ENCODE assay signal across 25 mouse cellular contexts in the genomic region with DNA sequence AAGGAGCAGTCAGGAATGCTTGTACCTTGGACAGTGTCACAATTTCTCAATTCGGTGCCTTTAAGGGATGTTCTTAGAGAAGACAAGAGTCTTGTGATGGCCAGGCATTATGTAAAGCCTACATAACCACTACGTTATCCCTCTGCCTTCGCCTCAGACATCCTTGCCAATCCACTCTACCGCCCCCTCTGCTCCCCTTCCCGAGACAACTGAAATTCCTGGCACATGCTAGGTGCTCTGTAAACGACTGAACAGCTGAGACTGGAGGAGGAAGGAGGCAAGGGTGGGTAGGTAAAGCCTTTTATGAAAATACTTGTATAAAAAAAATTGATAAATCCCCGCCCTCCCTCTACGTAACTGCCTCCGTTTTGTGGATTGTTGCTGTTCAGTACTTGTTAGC. TPM values are rescaled to one million over a fixed set of nuclear protein-coding genes. Genes with fewer than 3 reads are reported as not detected.
DNase-seq lines count a peak whose midpoint lies in the region; TF ChIP-seq lines count a peak whose summit lies in the region.
"Had no signal": no experiment of that assay in that cellular context is flagged by ENCODE, and none has a peak within 500 bp of the region (broad histone marks: within the 10 kb centered on the region; RNA-seq: fewer than 3 reads in every experiment).

No protein-coding gene starts in this region.

- no peak for TF ChIP-seq CTCF in left cerebral cortex, adult 2 months (IDR thresholded peaks at IDR 0.05)

- intact Hi-C loops in left cerebral cortex, adult 2 months (cut with DNase I): no loop called here
- intact Hi-C loops in left cerebral cortex, postnatal 4 days (cut with DNase I): no loop called here

- no peaks in the 10 kb centered on the region for H3K9me3 ChIP-seq in embryonic facial prominence, embryonic 10.5 days
- H3K9me3 ChIP-seq: embryonic facial prominence, embryonic 13.5 days; hindbrain, embryonic 12.5 days; kidney, embryonic 15.5 days; liver, embryonic 15.5 days; lung, embryonic 15.5 days; midbrain, embryonic 15.5 days; neural tube, embryonic 12.5 days had no signal

- H3K27me3 ChIP-seq in embryonic facial prominence, embryonic 10.5 days (replicated peaks; ENCODE audit: low read depth, poor library complexity, severe bottlenecking): no peaks in the 10 kb centered on the region
- H3K27me3 ChIP-seq: hindbrain, embryonic 12.5 days; kidney, embryonic 15.5 days; liver, embryonic 15.5 days; lung, embryonic 15.5 days; midbrain, embryonic 15.5 days; neural tube, embryonic 12.5 days had no signal

- H3K36me3 ChIP-seq in embryonic facial prominence, embryonic 10.5 days (replicated peaks): no peaks in the 10 kb centered on the region
- H3K36me3 ChIP-seq: embryonic facial prominence, embryonic 13.5 days; hindbrain, embryonic 12.5 days; kidney, embryonic 15.5 days; liver, embryonic 15.5 days; lung, embryonic 15.5 days; midbrain, embryonic 15.5 days; neural tube, embryonic 12.5 days had no signal

- H3K4me1 ChIP-seq in embryonic facial prominence, embryonic 10.5 days: peaks cover 27% of the 10 kb centered on the region
- H3K4me1 ChIP-seq: kidney, embryonic 15.5 days; liver, embryonic 15.5 days; midbrain, embryonic 15.5 days; neural tube, embryonic 12.5 days had no signal

- peak in 1 of 2 experiments; percentile 49 for DNase-seq in left cerebral cortex, adult 2 months (ENCODE audit: extremely low spot score in 1 of 2, low spot score in 2 of 2)
- no peak for DNase-seq in left cerebral cortex, postnatal 4 days
- DNase-seq in embryonic facial prominence, embryonic 10.5 days (ENCODE audit: low spot score): no peak
- DNase-seq in gonadal fat pad, adult 2 months (ENCODE audit: low read depth): peak; percentile 17
- DNase-seq in telencephalon, adult 2 months (ENCODE audit: low read depth, low spot score): peak; percentile 80
- no peak for DNase-seq in kidney, adult 18-20 months
- no peak for DNase-seq in T-cell, adult 2 months (ENCODE audit: low spot score)
- DNase-seq: adrenal gland, postnatal 14 days; cerebellum, adult 11 months; cerebellum, adult 9-11 months; gastrocnemius, postnatal 25 days; kidney, postnatal 4 days; liver; lung, postnatal 4 days; spleen, adult 18-20 months had no signal

- peak overlapping the region; percentile 76 for H3K27ac ChIP-seq in left cerebral cortex, adult 2 months
- peak overlapping the region; percentile 44; the same call in 1 of the 2 replicates for H3K27ac ChIP-seq in embryonic facial prominence, embryonic 10.5 days (replicated peaks)
- H3K27ac ChIP-seq: embryonic facial prominence, embryonic 13.5 days; hindbrain, embryonic 12.5 days; kidney, embryonic 15.5 days; liver, embryonic 15.5 days; lung, embryonic 15.5 days; midbrain, embryonic 15.5 days; neural tube, embryonic 12.5 days had no signal

- 66% methylated on average over 9 of the region's 9 CpGs for WGBS in embryonic facial prominence, embryonic 10.5 days

- no peak overlapping the region for H3K4me3 ChIP-seq in left cerebral cortex, adult 2 months
- no peak overlapping the region for H3K4me3 ChIP-seq in embryonic facial prominence, embryonic 10.5 days
- H3K4me3 ChIP-seq: embryonic facial prominence, embryonic 13.5 days; hindbrain, embryonic 12.5 days; kidney, embryonic 15.5 days; liver, embryonic 15.5 days; lung, embryonic 15.5 days; midbrain, embryonic 15.5 days; neural tube, embryonic 12.5 days had no signal

RNA-seq across cellular contexts. Expression of gene Plpp6, which starts 55.1 kb away (rescaled TPM):
- 10 to 100 TPM; 57.4 to 58.1 TPM for total RNA-seq in left cerebral cortex, adult 2 months (2021)
- 10 to 100 TPM; 18.7 to 20.9 TPM for total RNA-seq in left cerebral cortex, postnatal 4 days (2021)
- polyA plus RNA-seq in embryonic facial prominence, embryonic 10.5 days (2016; fragmentation: Nextera tagmentation; extraction: Ambion mirVana): 4.1 and 4.3 TPM in 2 replicates
- polyA plus RNA-seq in gonadal fat pad, adult 2 months (2012; rRNA removed): 30.3 and 49.1 TPM in 2 replicates

RNA-seq across cellular contexts. Expression of gene 4430402I18Rik, which starts 58.9 kb away (rescaled TPM):
- total RNA-seq in left cerebral cortex, adult 2 months (2021): 1 to 10 TPM; 7.4 to 7.9 TPM
- total RNA-seq in left cerebral cortex, postnatal 4 days (2021): 1 to 10 TPM; 4.1 to 5.3 TPM
- polyA plus RNA-seq in embryonic facial prominence, embryonic 10.5 days (2016; fragmentation: Nextera tagmentation; extraction: Ambion mirVana): 0.31 and 0.52 TPM in 2 replicates
- polyA plus RNA-seq in gonadal fat pad, adult 2 months (2012; rRNA removed): 10.0 and 12.4 TPM in 2 replicates
- total RNA-seq: common myeloid progenitor, adult 5-6 weeks; megakaryocyte-erythroid progenitor cell, adult 5-6 weeks; MEL had no signal

Comparison
In these comparisons a context has a peak if more than half of its experiments do, and no peak if none do; other contexts are left out.
1. DNase-seq: peak in gonadal fat pad, adult 2 months (single experiment) and telencephalon, adult 2 months (single experiment); none in left cerebral cortex, postnatal 4 days (single experiment), embryonic facial prominence, embryonic 10.5 days (single experiment), kidney, adult 18-20 months (single experiment) and T-cell, adult 2 months (single experiment).